Mouse (Mus musculus) CH12.LX (cell line): ENCODE data around the gene Tpm1. TPM values are rescaled to one million over a fixed set of nuclear protein-coding genes. Genes with fewer than 3 reads are reported as not detected.
A peak's percentile ranks its signal among the peaks of the same experiment; 100 is the strongest.

ENCODE experiments used
- DNase-seq: peaks from one replicate; pipeline ENCODE4 v3.0.0-alpha.2; 2013; ENCODE audit errors: extremely low read depth
- H3K27ac ChIP-seq: 2 replicates; pipeline ENCODE4 v1.5.1; 2012; ENCODE audit warnings: low read depth, mild to moderate bottlenecking, control low read depth, moderate library complexity; ENCODE audit not compliant: insufficient read depth
- H3K27me3 ChIP-seq: replicated peaks from 2 replicates; pipeline ENCODE3; 2012; ENCODE audit warnings: inconsistent platforms
- H3K36me3 ChIP-seq, 2 experiments: replicated peaks in 1 of 2; 2 replicates each; pipeline versions ENCODE3 to v1.6.1; 2012; ENCODE audit warnings: inconsistent platforms in 1 of 2, low read length in 1 of 2, mild to moderate bottlenecking in 1 of 2, mixed read lengths in 1 of 2, moderate library complexity in 1 of 2; ENCODE audit not compliant: control insufficient read depth in 1 of 2, insufficient read depth in 1 of 2
- H3K4me1 ChIP-seq, 2 experiments: 2 replicates each; pipeline ENCODE4 v1.6.1; 2012; ENCODE audit warnings: inconsistent platforms in 1 of 2, moderate library complexity in 1 of 2; ENCODE audit not compliant: insufficient read depth in 2 of 2, control insufficient read depth in 1 of 2
- H3K4me2 ChIP-seq: 2 replicates; pipeline ENCODE4 v1.6.1; 2012; ENCODE audit warnings: low read depth, mild to moderate bottlenecking, control low read depth; ENCODE audit not compliant: poor library complexity, insufficient read depth, severe bottlenecking
- H3K4me3 ChIP-seq, 3 experiments: fragments of 150-350 bp in 1 of 3; sonication (generic) in 1 of 3; replicated peaks in 1 of 3; 2 replicates each; pipeline versions ENCODE3 to v1.5.1; 2011 to 2012; ENCODE audit warnings: low read depth in 2 of 3, low read length in 2 of 3, mild to moderate bottlenecking in 2 of 3, moderate library complexity in 2 of 3, control low read depth in 1 of 3, improper control_type of control experiment in 1 of 3, inconsistent platforms in 1 of 3, mixed read lengths in 1 of 3; ENCODE audit not compliant: poor library complexity in 1 of 3
- H3K79me2 ChIP-seq: replicated peaks from 2 replicates; pipeline ENCODE4 v1.6.1; 2012; ENCODE audit warnings: mild to moderate bottlenecking, moderate library complexity; ENCODE audit not compliant: control insufficient read depth, poor library complexity, insufficient read depth, severe bottlenecking; ENCODE audit errors: extremely low read depth
- H3K9ac ChIP-seq: 2 replicates; pipeline ENCODE4 v1.6.1; 2012; ENCODE audit warnings: low read depth, mild to moderate bottlenecking, control low read depth, moderate library complexity; ENCODE audit not compliant: insufficient read depth
- H3K9me3 ChIP-seq: replicated peaks from 2 replicates; pipeline ENCODE3; 2012; ENCODE audit warnings: low read length, inconsistent platforms, mixed read lengths
- CHD1 ChIP-seq: IDR thresholded peaks from 2 replicates; pipeline ENCODE4 v1.6.1; 2012; ENCODE audit warnings: low read depth, low read length, improper control_type of control experiment, inconsistent platforms
- CTCF ChIP-seq, 2 experiments: IDR thresholded peaks in 1 of 2; conservative IDR thresholded peaks in 1 of 2; 2 replicates each; pipeline ENCODE4 v1.5.1; 2011 to 2012; ENCODE audit warnings: low read depth in 2 of 2, low read length in 2 of 2, improper control_type of control experiment in 1 of 2, inconsistent platforms in 1 of 2, mild to moderate bottlenecking in 1 of 2, moderate library complexity in 1 of 2
- E2F4 ChIP-seq: IDR thresholded peaks from 2 replicates; pipeline ENCODE4 v1.6.1; 2011; ENCODE audit warnings: low read depth, low read length, improper control_type of control experiment; ENCODE audit not compliant: insufficient replicate concordance
- EP300 ChIP-seq: IDR thresholded peaks from 2 replicates; pipeline ENCODE4 v1.6.1; 2011; ENCODE audit warnings: low read length, improper control_type of control experiment
- MAX ChIP-seq: IDR thresholded peaks from 2 replicates; pipeline ENCODE4 v1.6.1; 2011; ENCODE audit warnings: low read length, improper control_type of control experiment
- MXI1 ChIP-seq: IDR thresholded peaks from 2 replicates; pipeline ENCODE4 v1.6.1; 2011; ENCODE audit warnings: mild to moderate bottlenecking, low read depth, low read length, improper control_type of control experiment
- MYC ChIP-seq: IDR thresholded peaks from 2 replicates; pipeline ENCODE4 v1.6.1; 2011; ENCODE audit warnings: low read depth, mild to moderate bottlenecking, improper control_type of control experiment, low read length
- NRF1 ChIP-seq: IDR thresholded peaks from 2 replicates; pipeline ENCODE4 v1.6.1; 2014; ENCODE audit warnings: low read depth, mild to moderate bottlenecking, inconsistent platforms, low read length, improper control_type of control experiment, moderate library complexity
- PAX5 ChIP-seq: IDR thresholded peaks from 2 replicates; pipeline ENCODE4 v1.6.1; 2012; ENCODE audit warnings: low read length, inconsistent platforms, mixed read lengths
- RCOR1 ChIP-seq: conservative IDR thresholded peaks from 2 replicates; pipeline ENCODE4 v1.6.1; 2012; ENCODE audit warnings: low read depth, mild to moderate bottlenecking, inconsistent platforms, low read length, improper control_type of control experiment
- SMC3 ChIP-seq: IDR thresholded peaks from 2 replicates; pipeline ENCODE4 v1.6.1; 2011; ENCODE audit warnings: low read depth, low read length, improper control_type of control experiment
- TBP ChIP-seq: conservative IDR thresholded peaks from 2 replicates; pipeline ENCODE4 v1.6.1; 2011; ENCODE audit warnings: low read depth, low read length, improper control_type of control experiment
- USF1 ChIP-seq: IDR thresholded peaks from 2 replicates; pipeline ENCODE4 v1.6.1; 2014; ENCODE audit warnings: low read depth, mild to moderate bottlenecking, inconsistent platforms, low read length, improper control_type of control experiment
- USF2 ChIP-seq: conservative IDR thresholded peaks from 2 replicates; pipeline ENCODE4 v1.6.1; 2011; ENCODE audit warnings: low read depth, low read length, improper control_type of control experiment
- ZC3H11A ChIP-seq: IDR thresholded peaks from 2 replicates; pipeline ENCODE4 v1.6.1; 2012; ENCODE audit warnings: low read depth, mild to moderate bottlenecking, inconsistent platforms, low read length, improper control_type of control experiment
- ZMIZ1 ChIP-seq: IDR thresholded peaks from 2 replicates; pipeline ENCODE4 v1.6.1; 2012; ENCODE audit warnings: low read depth, mild to moderate bottlenecking, inconsistent platforms, low read length, improper control_type of control experiment
- ZNF384 ChIP-seq: IDR thresholded peaks from 2 replicates; pipeline ENCODE4 v1.6.1; 2012; ENCODE audit warnings: low read depth, low read length, improper control_type of control experiment, inconsistent platforms
- dilution Hi-C: fragments of 300-500 bp; cut with MboI; formaldehyde crosslinking; loops from 2 replicates; pipeline ENCODE4 v1.14.3; 2020; ENCODE audit warnings: low sequenced_read_pairs; ENCODE audit not compliant: extremely low pct_unique_long_range_greater_than_20kb, extremely low pct_ligation_motif_present
- in situ Hi-C: fragments of 300-500 bp; cut with MboI; formaldehyde crosslinking; loops from 3 replicates; pipeline ENCODE4 v1.14.3; 2019; ENCODE audit warnings: low sequenced_read_pairs, low pct_ligation_motif_present, low pct_unique_long_range_greater_than_20kb, mixed read lengths
- polyA plus RNA-seq: library from polyadenylated mRNA; unstranded; fragments of >175 nt; gene quantifications from 2 replicates; pipeline ENCODE4 v1.2.1, GENCODE M21; 2012; ENCODE audit warnings: low read depth; ENCODE audit not compliant: insufficient read length
- total RNA-seq, 2 experiments: library from RNA; depleted of rRNA; stranded (reverse); fragments of 300-350 nt in 1 of 2; fragments of >200 nt in 1 of 2; gene quantifications; 2 replicates each; pipeline ENCODE4 v1.2.3; 2012 to 2014

Tpm1 gene
- total and polyA plus RNA-seq, 3 experiments, result 34.6 to 178 (median 63.1) TPM

- Histone ChIP-seq H3K9ac (no peak overlapping the region), H3K79me2 (no peaks in the 10 kb centered on the region), H3K36me3 (peaks cover 41 to 86% of the 10 kb centered on the region in 2 experiments), H3K9me3 (peaks cover 11% of the 10 kb centered on the region), H3K4me2 (no peak overlapping the region), H3K4me1 (peaks cover 4 to 41% of the 10 kb centered on the region in 2 experiments), H3K27me3 (no peaks in the 10 kb centered on the region), H3K27ac (no peak overlapping the region), H3K4me3 (no peak overlapping the region)
- dilution Hi-C loops, result no loop called here
- DNase-seq, result no peak
- in situ Hi-C loops, result no loop called here
- TF ChIP-seq CTCF (conservative IDR thresholded peaks at IDR 0.05 in 1 of 2, IDR thresholded peaks at IDR 0.05 in 1 of 2; ENCODE audit: low read depth in 2 of 2, low read length in 2 of 2) (peak in 1 of 2 experiments; percentile 26; a peak in 2 of 4 replicates), MYC (no peak), E2F4 (no peak)
- TF ChIP-seq, all 38 proteins: peak for 1
These were observed 14.5 kb downstream of the Tpm1 start for GRCm38 (mm10) chr9:67034677-67035076.

DNA sequence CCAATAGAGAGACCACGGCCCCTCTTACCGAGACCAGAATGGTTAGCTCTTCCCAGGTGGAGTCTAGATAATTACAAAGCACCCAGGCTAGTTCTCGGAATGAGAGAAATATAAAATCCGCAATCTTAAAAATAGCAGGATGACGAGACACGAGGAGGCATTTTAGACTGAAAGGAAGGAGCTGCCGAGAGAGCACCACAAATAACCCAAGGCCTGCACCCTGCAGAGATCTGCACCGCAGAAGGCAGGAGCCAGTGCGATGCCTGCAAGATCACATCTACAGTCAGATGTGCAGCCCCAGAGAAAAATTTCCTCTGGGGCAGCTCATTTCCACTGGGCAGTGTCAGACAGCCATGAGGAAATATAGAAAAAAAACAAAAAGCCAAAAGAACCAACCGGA is 16.2 kb downstream of the Tpm1 start:
- TF ChIP-seq USF2, result no peak
- TF ChIP-seq ZC3H11A, result no peak
- TF ChIP-seq USF1, result no peak
- no peak for TF ChIP-seq MAX
- TF ChIP-seq NRF1, result no peak
- no peak for TF ChIP-seq ZNF384
- no peak for TF ChIP-seq MXI1
- no peak for TF ChIP-seq ZMIZ1
- no peak for TF ChIP-seq CTCF (conservative IDR thresholded peaks at IDR 0.05 in 1 of 2, IDR thresholded peaks at IDR 0.05 in 1 of 2; ENCODE audit: low read depth in 2 of 2, low read length in 2 of 2)
- TF ChIP-seq RCOR1, result no peak
- no peak for TF ChIP-seq CHD1
- TF ChIP-seq SMC3, result no peak
- TF ChIP-seq TBP, result no peak
- no peak for TF ChIP-seq PAX5
- no peak for TF ChIP-seq MYC
- no peak for TF ChIP-seq EP300
- no peak for DNase-seq
- Histone ChIP-seq H3K36me3 (peaks cover 45 to 93% of the 10 kb centered on the region in 2 experiments), H3K4me2 (no peak overlapping the region), H3K9ac (no peak overlapping the region), H3K27me3 (no peaks in the 10 kb centered on the region), H3K4me1 (peaks cover 4 to 28% of the 10 kb centered on the region in 2 experiments), H3K4me3 (no peak overlapping the region), H3K79me2 (no peaks in the 10 kb centered on the region), H3K27ac (no peak overlapping the region), H3K9me3 (peaks cover 11% of the 10 kb centered on the region)
- dilution Hi-C loops, result no loop called here
- in situ Hi-C loops, result no loop called here
